Mouse (Mus musculus) gastrocnemius, postnatal 4 days (tissue): ENCODE measurements around the gene Cd28. TPM values are rescaled to one million over a fixed set of nuclear protein-coding genes. Genes with fewer than 3 reads are reported as not detected.
"Not testable (repeated sequence)": the region's sequence is repeated elsewhere in the genome, so short reads cannot be mapped to it uniquely, and the experiment has no call there.

Experiments used
- DNase-seq, 2 experiments: peaks; one replicate each; pipeline ENCODE4 v3.0.0; 2021 to 2022; ENCODE audit warnings: low spot score in 2 of 2, mixed read lengths in 2 of 2
- total RNA-seq, 2 experiments: library from RNA; stranded (reverse); gene quantifications; 2 replicates each; pipeline ENCODE4 v1.2.3; 2021

Gene Cd28
- total RNA-seq, 2 experiments from 2014 or later = 2.3 TPM

DNA sequence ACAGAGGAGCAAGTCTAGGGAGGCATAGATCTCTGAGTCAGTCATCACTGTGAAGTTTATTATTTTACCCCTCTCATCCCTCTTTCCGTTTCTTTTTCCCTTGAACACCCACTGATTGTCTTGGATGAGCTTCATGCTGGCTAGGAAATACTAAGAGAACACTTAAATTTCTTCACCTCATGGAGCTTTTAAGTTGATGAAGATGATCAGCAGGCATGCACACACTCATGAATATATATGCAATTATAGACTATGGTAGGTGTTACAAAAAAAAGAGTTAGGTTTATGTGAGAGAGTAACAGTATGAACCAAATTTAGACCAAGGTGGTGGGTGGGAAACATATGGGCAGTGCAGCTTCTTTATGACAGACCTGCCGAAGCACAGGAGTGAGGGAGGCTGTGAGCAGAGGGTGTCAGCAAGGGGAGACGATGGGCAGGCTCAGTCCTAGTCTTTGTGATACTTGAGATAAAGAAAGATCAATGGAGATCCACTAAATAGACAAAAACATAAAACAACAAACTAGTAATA is 79.1 kb downstream of the Cd28 start:
- DNase-seq = no peak

DNA sequence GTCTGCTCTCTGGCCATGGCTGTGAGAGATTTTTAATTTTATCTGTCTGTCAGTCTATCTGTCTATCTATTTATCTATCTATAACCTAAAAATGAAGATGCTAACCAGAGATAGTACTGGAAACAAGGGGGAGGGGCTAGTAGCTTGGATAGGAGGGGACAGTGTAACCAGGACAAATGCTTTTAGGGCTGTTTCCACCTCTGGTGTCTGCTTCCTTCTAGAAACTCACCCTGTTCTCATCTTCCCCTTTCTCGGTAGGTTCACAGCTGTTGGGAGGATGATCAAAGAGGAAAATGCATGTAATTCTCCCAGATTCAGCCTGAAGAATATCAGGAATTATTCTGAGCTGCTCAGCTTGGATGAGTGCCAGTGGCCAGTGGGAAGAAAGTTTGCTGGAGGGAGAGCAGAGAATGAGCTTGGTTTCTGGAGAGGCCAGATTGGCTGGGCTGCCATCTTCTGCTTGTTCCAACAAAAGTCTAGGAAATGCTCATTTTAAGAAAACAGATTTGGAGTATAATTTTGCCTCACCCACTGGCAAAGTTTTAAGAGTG is 83.3 kb downstream of the Cd28 start:
- DNase-seq = peak in 1 of 2 experiments; percentile 65

DNA sequence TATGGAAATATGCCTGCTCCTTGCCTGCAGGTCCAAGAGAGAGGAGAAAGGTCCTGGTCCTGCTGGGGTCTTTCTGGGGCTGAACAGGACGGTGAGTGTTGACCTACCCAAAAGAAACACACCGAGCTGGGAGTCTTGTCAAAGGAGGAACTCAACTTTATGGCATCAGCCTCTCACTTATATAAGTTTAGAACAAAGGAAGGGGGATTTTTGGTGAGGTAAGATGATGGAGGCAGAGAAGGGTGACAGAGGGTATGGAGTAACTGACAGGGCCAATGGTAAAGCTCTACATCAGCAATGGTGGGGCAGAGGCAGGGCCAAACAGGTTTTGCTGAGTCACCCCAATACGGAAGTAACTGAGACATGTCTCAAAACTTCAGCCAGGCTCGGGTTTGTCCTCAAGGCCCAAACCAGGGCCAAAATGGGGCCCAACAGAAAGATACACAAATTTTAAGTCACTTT is 84.6 kb downstream of the Cd28 start:
- no peak for DNase-seq

DNA sequence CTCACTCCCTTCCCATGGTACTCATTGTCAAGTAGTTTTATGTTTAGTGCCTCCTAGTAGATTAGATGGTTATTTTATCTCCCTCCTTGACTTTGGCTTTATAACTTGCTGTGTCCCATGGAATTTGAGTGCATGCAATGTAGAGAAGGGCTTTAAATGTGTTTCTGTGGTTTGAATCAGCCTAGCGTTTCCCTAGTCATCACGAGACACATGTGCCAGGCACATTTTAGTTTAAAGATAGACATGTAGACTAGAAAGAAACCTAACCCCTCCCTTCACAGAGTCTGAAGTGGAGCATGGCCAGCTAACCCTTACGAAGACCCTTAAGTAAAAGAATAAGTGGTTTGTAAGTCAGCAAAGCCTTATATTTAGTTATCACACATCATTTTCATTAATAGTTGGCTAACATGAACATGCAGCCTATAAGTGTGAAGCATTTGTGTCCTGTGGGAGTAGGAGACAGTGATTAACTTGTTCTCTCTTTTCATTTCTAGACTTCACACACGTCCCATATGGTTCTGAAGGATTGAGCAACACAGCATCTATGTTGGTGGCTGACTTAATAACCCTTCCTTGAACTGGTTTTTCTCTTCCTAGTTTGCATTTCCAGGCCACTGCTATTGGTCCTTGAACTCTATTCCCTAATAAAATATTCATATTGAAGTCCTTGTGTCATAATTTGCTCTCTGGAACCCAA is 86.7 kb downstream of the Cd28 start:
- DNase-seq = no peak

DNA sequence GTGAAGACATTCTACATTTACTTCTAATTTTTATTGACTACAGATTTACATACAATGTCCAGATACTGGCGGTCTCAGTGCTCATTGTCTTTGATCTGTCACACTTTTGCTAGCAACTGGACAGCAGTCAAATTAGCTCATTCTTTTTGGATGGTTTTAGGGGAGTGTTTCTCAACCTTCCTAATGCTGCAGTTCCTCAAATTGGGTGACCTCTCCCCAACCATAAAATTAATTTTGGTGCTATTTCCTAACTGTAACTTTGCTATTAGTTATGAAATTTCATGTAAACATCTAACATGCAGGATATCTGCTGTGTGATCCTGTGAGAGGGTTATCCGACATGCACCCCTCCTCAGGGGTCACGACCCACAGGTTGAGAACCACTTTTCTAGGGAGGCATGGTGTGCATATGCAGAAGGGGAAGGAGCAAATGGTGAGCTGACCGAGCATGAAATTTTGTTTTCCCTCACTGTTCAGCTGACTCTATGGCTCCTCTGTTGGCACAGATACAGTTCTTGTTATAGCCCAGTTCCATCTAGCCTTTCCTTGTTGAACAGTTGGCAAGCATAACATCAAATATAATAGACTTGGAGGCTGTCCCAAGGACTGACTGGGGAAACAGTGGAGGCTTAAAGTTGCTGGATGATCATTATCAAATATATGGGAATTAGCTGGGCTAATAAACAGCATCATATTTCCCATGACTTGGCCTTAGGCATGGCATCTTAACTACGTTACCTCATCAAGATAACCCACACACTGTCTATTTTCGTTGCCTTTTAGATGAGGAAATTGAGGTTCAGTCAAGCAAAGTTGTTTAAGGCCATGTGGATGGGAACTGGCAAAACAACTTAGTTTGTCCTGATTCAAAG is 87.5 kb downstream of the Cd28 start:
- no peak for DNase-seq

DNA sequence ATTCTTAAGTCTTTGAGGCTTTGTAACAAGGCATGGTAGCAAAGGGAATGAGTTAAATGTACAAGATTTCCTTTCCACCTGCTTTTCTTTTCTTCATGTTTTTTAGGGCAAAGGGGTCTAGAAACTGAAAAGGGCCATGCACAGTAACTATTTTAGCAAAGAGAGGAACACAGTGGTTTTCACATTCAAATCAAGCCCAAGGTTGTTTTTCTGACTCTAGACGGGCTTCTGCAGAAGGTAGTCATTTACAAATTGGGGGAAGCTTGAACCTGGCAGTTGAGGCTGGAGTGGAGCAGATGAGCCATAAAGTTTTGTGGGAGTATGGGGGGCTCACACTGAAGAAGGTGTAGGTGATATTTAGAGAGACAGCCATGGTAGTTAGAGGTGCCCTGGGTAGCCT is 88.6 kb downstream of the Cd28 start:
- DNase-seq = no peak

DNA sequence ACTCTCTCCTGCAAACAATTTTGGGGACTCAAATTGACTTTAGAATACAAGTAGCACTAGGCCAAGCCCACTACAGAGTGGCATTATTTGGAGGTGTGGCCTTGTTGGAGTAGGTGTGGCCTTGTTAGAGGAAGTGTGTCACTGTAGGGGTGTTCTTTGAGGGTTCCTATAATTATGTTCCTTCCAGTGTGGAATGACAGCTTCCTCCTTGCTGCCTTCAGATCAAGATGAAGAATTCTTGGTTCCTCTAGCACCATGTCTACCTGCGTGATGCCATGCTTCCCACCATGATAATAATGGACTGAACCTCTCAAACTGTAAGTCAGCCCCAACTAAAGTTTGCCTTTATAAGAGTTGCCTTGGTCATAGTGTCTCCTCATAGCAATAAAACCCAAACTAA is 91.1 kb downstream of the Cd28 start:
- no peak for DNase-seq

DNA sequence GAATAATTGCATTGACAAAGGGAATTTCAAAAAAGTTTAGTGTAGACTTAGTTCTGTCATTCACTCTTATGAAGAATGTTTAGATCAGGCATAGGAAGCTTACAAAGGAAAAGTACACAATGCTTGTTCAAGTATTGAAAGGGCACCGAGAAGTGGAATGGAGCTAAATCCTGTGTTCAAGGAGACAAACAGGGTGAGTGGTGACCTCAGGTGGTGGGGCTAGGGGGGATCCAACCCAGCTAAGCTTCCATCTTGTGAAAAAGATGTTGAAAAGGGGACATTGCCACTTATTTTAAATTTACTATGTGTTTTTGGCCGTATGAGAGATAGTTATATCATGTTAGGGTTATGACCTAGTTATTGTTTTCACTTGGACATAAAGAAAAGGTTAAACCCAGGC is 91.9 kb downstream of the Cd28 start:
- no peak for DNase-seq

DNA sequence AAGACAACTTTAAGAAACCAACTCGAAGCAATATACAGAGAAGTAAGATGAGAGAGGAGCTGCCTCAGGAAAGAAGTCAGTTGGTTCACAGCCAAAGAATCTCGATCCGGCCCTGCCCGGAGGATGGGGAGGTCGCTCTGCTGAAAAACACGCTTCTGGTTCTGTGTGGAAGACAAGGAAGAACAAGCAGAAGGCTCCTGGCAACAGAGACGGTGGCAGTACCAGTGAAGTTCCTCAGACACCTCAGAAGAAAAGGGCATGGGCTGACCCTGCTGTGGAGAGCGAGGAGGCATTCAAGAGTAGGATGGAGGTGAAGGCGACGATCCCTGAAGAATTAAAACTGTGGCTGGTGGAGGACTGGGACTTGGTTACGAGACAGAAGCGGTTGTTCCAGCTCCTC is 92.6 kb downstream of the Cd28 start:
- peak in 1 of 2 experiments; percentile 33 for DNase-seq

DNA sequence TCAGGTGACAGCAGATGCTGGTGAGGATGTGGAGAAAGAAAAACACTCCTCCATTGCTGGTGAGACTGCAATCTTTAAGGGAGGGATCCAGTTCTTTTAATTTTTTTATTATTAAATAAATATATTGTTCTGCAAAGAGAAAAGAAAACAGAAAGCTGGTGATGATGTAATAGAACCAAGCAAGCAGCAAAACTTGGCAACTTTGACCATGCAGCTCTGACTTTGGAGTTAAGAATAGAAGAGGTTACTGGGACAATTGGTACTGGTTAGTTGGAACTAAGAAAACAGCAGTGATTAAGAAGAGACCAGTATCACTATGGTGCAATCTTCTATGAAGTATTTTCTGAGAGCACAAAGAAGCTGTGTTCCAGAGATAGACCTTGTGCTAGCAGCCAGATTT is 94.2 kb downstream of the Cd28 start:
- DNase-seq = no peak

DNA sequence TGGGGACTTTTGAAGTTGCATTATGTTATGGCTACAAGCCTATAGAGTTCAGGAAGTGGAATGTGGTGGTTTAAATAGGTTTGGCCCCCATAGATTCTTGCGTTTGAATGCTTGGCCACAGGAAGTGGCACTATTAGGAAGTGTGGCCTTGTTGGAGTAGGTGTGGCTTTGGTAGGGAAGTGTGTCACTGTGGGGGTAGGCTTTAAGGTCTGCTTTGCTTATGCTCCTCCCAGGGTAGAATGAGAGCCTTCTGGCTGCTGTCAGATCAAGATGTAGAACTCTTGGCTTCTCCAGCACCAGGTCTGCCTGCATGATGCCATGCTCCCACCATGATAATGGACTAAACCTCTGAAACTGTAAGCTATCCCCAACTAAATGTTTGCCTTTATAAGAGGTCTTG is 95.4 kb downstream of the Cd28 start:
- DNase-seq = no peak

DNA sequence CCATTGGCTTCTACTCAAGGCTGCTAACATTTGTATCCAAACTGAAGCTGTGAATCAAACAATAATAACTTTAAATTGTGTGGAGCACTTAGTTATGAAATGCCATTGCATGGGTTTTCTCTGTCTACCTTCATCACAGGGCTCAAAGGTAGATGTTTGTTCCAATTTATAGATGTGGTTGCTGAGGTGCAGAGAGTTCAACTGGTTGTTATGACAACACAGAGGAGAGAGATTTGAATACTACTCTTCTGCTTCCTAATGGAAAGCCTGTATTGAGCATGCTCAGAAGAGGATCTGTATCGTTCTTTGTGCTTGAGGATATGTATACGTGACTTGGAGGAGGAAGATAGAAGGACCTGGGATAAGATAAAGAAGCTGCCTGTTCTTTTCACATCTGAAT is 96.8 kb downstream of the Cd28 start:
- no peak for DNase-seq

DNA sequence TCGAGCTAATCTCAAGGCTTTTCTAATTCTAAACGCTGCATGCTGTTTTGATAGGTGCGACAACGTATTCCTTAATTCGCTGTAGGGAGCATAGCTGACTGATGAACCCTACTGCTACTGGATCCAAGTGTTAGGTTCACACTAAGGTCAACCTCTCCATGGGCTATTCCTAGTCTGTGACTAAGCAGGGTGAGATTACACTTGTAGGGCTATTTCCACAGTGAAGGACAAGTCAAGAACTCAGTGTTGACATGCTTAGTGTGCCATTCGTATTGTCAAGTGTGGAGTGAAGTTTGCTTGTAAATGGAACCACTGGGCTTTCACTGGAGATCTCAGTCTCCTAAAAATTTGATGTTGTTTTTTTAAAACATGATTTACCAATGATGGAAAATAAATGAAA is 99.3 kb downstream of the Cd28 start:
- DNase-seq = no peak

DNA sequence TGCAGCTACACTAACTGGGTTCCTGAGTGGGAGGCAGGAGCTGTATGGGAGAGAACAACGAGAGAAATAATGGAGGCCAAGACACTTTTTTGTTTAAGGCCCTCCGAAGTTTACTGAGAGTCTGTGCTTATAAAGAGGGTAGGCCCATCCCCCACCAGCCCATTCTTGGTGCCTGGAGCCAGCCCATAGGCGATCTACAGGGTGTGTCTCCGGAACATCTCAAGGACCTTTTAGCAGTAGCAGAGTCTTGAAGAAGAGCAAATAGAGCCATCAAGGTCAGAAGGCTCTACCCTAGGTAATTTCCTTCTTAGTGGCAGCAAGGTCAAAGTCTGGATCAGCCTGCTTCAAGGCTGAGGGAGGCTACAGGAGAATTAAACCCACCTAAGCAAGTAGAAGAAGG is 101.9 kb downstream of the Cd28 start:
- not testable (repeated sequence) for DNase-seq

DNA sequence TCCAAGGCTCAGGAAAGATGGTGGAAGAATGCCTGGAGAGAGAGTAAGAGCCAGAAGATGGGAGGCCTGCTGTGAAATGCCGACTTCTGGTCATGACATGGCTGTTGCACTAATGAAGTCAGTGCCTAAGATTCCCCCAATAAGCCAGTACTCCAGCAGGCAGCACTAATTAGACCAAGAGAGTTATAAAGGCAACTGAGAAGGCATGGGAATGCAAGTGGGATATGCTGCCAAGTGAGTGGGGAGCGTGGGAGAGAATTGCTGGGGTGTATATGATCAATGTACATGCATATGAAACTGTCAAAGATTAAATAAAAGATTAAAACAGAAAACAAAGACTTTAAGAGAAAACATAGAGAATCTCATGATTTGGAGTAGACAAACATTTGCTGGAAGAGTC is 103.4 kb downstream of the Cd28 start:
- DNase-seq = no peak

DNA sequence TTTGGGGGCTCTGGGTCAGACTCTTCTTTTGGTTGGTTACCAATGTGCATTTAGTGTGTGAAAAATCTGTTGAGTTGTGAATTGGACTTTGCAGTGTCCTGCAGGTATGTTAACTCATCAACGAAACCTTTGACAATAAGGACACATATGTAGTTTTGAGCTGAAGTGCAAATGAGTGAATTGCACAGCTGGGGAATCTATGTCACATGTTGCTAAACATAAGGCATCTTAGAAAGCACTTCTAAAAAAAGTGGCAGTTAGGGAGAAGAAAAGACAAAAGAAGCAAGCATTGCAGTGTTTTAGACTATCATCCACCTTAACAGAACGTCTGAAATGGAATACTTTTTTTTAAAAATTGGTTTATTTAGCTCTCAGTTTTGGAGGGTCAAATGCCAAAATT is 104.4 kb downstream of the Cd28 start:
- no peak for DNase-seq

DNA sequence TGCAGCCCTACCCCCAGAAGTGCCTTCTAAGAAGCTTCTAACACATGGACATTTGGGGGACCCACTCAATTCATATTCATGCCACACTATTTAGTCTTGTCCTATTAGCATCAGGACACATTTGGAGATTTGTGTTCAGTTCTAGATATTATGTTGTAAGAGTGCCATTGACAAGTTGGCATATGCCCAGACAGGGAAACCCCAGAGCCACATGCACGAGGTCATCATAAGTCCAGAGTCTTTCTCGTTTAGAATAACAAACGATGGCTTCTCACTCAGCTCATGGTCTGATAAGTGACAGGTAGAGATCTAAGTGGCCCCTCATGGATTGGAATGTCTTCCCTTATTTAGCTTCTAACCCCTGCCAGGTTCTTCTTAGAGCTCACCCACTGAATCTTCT is 105.0 kb downstream of the Cd28 start:
- DNase-seq = no peak

Other genes with a start within 250 kb of the Cd28 start
- gene Raph1, start 149.7 kb upstream of the Cd28 start, total RNA-seq = 100 to 1,000 TPM; 102 to 116 TPM
- not detected for gene Ctla4, start 170.2 kb downstream of the Cd28 start, total RNA-seq